Mouse (Mus musculus) liver, embryonic 11.5 days (tissue): ENCODE data around the gene Chdh. TPM values are rescaled to one million over a fixed set of nuclear protein-coding genes. Genes with fewer than 3 reads are reported as not detected.

Experiments used
- microRNA-seq: library from miRNA; unstranded; fragments of <30 nt; microRNA quantifications from one replicate; pipeline ENCODE4, GENCODE M21; 2017; ENCODE audit warnings: borderline number of aligned reads
- polyA plus RNA-seq: library from polyadenylated mRNA; unstranded; fragments of >200 nt; fragmentation: Nextera tagmentation; extraction: Ambion mirVana; gene quantifications from 2 replicates; pipeline ENCODE4 v1.2.1, GENCODE M21; 2014

Gene Chdh
- polyA plus RNA-seq, 1 experiment from 2014 or later = 0.15 TPM

Small RNAs within 50 kb of the gene (microRNA-seq; reads per million reads assigned to microRNA genes)
- gene Mir6947 = not detected

Other genes starting within 250 kb of the Chdh start
- 151 and 162 TPM in 2 replicates for gene Selenok, start 40.7 kb upstream of the Chdh start, polyA plus RNA-seq
- gene Actr8, start 30.7 kb upstream of the Chdh start, polyA plus RNA-seq = 46.7 and 56.3 TPM in 2 replicates
- gene Il17rb, start 127 bp upstream of the Chdh start, polyA plus RNA-seq = 1.0 and 1.1 TPM in 2 replicates